Mouse (Mus musculus) heart, postnatal 4 days (tissue): Measurements from ENCODE around the gene Ccdc180. TPM values are rescaled to one million over a fixed set of nuclear protein-coding genes. Genes with fewer than 3 reads are reported as not detected.

ENCODE experiments used
- DNase-seq: peaks from one replicate; pipeline ENCODE4 v3.0.0; 2021
- total RNA-seq, 2 experiments: library from RNA; stranded (reverse); gene quantifications; 2 replicates each; pipeline ENCODE4 v1.2.3; 2021

Gene Ccdc180
- total RNA-seq, 2 experiments from 2014 or later, result 0.05 to 0.09 TPM

DNA sequence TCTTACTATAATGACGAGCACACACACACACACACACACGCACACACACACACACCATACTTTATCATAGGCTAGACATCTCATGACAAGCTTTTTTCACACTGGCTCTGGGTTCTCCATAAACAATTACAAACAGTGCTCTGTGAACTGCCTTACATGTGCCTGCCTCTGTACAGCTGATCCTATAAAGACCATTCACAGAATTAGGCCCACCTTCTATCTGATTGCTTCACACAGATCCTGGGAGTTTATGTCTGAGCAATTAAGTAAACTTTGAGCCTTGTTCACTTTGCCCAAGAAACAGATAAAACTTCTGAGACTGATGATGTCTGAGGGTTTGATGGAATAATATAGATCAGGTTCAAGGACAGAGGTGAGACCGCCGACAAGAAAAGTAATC lies 21.8 kb downstream of the Ccdc180 start:
- DNase-seq, result no peak

DNA sequence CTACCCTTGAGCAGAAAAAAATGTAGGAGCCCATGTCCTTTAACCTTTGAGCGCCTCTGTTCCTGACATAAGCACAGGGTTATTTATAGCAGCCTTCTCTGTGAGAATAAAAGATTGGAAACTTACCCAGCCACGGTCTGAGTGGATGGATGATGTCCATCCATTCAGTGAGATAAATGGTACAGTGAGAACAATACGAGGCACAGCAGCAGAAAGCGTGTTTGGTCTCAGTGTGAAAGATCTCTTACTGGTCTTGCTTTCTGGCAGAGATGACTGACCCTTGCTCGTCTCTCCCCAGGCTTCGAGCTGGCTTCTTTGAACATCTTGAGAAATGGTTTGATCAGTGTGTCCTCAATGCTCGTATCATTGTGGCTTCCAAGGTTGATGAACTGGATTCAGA lies 27.0 kb downstream of the Ccdc180 start:
- DNase-seq, result no peak

DNA sequence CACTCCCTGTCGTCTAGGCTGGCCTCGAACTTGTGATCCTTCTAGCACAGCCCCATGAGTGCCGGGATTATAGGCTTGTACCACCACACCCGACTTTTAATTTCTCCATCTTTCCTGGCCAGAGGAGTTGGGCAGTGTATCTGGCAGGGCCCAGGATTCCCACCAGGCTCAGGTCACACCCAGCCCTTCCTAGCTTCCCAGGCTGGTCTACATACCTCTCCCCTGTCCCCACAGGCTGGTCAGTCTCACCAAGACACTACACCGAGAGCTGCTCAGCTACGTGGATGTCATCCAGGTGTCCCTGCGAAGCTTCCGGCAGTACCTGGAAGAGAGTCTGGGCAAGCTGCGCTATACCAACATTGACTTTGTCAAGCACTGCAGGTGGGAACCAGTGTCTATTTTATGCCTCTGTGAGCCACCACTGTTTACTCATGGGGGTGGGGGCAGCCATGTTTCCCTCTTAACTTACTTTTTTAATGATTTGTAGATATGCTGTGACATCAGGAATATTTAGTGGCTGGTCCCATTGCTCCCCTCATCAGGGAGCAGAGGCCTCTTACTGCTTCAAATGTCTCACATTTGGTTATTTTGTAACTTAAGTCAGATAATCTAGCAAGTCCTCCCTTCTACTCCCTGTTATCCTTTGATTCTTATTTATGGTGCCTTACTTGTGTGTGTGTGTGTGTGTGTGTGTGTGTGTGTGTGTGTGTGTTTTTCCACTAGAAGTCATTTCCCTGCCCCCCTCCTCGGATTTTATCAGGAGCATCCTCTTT lies 31.7 kb downstream of the Ccdc180 start:
- no peak for DNase-seq

DNA sequence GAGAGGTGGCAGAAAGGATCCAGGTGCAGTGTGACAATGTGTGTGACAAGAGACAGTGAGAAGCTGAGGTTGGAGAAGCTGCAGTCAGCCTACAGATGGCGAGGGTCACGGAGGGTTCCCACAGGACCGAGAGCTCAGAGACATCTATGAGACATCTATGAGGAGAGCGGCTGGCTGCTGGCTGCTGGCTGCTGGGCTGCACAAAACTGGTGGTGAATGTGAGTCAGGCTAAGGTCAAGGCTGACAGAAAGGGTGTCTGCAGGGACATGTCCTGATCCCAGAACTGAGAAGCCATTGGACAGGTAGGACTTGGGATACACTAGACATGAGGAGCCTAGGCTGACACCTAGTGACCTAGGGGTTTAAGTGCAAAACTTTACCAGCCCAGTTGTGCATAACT lies 33.9 kb downstream of the Ccdc180 start:
- no peak for DNase-seq

DNA sequence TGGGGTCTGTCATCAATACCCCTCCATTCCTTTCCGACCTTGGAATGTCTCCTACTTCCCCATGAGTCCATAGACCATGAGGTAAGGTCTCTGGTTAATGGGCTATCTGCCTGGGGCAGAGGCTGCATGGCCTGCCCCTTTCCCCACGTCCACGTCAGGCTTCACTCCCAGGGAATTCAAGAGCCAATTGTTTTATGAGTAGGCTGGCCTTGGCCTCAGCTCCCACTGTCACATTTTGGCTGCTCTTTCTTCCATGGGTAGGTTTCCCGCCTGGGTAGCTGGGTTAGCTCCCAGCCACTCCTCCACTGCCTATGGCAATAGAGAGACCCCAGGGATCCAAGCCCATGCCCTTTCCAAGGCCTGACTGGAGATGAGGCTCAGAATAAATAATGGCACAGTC lies 38.5 kb downstream of the Ccdc180 start:
- DNase-seq, result no peak

DNA sequence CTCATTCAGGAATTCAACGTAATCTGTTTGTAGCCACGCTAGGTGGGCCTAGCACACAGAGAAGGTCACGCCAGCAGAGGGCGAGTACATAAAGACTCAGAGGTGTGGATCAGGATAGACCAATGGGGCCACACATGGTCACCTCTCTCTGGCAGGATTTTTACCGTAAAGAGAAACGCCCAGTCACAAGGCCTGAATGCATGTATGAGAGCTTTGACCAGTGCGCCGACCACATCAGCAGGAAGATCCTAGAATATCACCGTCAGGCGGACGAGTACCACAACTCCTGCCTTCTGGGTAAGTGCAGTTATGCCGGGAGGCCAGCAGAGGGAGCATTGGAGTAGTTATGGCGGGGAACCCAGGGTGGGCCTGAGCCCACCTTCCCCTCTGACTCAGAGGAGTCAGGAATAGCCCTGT lies 51.5 kb downstream of the Ccdc180 start:
- peak; percentile 80 for DNase-seq

DNA sequence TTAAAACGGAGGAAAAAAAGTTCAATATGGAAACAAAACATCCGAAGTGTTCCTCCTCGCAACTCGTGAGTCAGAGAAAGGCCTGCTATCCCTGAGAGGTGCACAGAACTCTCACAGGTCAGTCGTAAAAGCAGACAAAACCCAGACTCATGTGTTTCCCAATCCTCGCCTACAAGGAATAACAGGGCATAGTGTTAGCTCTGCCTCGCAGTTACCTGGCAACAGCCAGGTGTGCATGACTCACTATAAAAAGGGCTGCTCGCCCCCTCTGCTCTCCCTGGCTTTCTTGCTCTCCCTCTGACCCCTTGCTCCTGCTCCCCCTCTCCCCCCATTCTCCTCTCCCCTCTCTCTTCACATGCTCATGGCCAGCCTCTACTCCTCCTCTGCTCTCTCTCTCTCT lies 57.6 kb downstream of the Ccdc180 start:
- no peak for DNase-seq

DNA sequence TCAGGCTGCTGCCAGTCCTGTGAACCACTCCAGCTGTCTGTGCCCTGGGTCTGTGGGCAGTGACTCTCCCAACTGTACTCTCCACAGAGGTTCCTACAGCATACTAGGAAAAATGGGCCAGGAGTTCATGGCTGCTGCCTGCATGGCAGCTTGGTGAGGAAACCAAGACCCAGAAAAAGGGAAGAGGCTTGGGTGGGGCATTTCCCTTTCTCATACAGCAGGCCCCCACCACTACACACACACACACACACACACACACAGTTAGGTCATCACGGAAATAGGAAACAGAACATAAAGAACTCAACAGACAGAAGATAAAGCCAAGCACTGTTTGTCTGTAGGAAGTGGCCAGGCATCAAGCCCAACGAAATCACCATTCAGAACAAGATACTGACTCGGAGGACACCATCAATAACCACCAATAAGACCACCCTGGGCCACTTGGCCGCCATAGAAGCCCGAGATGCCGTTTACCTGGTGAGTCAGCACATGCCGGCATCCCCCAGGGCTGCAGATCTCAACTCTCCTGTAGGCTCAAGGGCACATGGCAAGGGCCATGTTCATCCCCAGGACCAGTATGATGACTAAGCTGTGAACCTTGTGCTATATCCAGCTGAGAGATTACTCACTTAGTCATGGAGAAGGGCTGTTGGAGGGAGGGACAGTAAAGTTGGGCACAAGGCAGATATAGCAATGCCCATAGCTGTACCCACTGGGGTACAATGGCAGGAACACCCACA lies 59.2 kb downstream of the Ccdc180 start:
- no peak for DNase-seq

DNA sequence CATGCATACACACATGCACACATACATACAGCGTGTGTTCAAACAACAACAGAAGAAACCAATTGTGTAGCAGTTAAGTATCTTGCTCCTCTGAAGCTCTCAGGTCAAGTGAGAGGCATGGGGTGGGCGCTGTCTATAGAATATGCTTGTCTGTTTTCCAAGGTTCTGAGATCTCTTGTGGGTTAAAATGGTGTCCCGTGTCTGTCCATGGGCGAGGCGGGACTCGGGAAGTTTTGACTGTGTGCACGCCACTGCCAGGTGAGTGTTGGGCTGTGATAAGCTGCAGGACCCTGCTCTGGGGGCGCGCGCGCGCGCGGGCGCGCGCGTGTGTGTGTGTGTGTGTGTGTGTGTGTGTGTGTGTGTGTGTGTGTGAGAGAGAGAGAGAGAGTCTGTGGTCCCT lies 61.7 kb downstream of the Ccdc180 start:
- no peak for DNase-seq

DNA sequence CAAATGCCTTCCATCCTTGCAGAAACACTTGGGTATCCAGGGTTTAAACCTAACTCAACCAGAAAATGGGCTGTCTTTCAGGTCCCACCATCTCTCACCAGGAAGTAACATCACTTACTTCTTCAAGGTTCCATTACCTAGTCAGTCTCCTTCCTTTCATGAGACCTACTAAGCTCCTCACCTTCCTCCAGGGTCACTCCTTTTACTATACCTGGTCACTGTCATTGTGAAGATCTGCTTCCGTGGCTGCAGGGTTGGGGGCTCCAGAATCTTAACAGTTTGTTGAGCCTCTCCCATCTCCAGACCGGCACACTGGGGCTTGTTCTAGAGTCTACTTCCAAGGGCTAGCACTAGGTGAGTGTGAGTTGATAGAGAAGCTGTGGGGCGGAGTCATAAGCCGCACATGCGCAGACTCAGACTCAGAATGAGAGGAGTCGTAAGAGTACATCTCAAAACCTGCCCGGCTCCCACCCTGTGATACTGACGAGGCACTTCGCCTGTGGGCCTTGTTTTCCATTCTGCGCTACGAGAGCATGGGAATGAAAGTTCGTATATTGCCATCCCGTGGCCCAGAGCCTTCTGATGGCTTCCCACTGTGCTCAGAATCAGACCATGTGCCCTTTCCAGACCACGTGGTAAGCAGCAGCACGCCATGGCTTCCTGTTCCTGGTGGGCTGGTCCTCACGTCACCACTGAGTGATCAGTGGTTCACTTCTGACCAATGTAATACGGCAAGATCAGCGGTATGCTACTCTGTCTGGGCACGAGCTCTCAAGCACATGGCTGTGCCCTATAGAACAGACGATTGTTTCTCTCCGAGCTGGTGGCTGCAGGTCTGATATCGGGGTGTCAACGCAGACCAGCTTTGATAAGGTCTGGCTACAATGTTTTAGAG lies 63.2 kb downstream of the Ccdc180 start:
- DNase-seq, result no peak

DNA sequence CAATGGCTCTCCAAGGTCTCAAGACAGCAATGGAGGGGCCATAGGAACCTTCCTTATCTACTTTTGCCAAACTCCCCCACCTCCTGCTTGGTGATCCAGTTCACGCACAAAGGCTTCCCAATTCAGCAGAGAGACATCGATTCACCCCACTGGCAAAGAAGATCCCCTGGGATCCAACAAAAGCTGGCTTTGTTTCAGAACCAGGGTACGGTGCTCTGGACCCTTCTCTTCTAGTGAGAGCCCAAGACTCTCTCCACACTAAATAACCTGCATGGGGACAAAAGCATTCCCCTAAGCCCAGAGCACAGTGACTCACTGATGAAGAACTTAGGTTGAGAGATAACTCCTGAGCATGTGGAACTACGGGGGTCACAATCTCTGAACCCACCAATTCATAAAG lies 65.1 kb downstream of the Ccdc180 start:
- no peak for DNase-seq

DNA sequence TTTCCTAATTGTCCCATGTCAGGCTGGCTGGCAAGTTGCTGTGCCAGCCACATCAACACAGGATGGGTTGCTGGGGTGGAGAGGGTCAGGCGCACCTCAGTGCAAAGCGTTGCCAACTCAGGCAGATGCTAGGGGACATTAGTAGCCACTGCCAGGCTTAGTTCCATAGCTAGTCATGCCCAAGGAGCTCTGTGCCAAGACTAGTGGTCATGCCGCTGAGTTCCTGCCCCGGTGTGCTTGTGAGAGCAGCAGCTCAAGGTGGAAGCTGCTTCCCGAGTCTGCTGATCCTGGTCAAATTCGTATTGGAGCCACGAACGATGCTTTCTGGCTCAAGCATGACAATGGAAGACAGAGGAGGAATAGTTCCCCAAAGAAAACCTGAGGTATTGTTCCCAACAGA lies 66.0 kb downstream of the Ccdc180 start:
- DNase-seq, result no peak

DNA sequence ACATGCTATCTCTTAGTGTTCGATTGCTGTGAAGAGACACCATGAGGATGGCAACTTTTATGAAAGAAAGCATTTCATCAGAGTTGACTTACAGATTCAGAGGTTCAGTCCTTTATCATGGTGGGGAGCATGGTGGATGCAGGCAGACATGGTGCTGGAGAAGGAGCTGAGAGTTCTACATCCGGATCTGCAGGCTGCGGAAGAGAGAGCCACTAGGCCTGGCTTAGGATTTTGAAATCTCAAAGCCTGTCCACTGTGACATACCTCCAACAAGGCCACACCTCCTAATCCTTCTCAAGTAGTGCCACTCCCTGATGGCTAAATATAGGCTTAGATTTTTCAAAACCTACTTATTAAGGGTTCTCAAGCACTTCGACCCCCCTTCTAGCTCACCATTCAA lies 66.6 kb downstream of the Ccdc180 start:
- no peak for DNase-seq

DNA sequence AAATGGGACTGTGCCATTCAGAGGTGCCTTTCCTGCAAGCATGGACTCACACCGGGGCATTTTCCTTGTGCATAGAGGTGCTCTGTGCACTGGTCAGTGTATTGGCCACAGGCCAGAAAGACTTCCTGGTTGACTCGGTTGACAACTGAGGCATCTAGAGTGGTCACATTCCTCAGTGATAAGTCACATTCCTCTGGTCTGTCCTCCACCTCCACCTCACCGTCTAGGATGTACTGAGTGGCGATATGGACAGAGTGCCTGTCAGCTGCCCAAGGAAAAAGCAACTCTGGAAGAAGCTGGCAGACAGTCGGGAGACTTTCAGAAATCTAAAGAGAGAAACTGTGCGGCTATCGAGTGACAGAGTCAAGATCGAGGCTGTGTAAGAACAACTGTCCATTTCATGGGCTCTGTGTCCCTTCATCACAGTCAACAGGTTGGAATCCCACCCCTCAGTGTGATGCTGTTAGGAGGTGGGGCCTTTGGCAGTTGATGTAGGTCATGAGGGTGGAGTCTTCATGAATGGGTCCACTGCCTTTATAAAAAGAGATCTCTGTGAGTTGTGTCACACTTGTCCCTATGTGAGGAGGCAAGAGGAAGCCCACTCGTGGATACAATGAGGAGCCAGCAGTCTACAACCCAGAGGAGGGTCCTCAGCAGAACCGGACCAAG lies 74.8 kb downstream of the Ccdc180 start, which contains the start of gene Tdrd7:
TSS of gene Tdrd7 (plus strand) at position 564 of the 669 bp plus-strand sequence.
- peak; percentile 40 for DNase-seq

DNA sequence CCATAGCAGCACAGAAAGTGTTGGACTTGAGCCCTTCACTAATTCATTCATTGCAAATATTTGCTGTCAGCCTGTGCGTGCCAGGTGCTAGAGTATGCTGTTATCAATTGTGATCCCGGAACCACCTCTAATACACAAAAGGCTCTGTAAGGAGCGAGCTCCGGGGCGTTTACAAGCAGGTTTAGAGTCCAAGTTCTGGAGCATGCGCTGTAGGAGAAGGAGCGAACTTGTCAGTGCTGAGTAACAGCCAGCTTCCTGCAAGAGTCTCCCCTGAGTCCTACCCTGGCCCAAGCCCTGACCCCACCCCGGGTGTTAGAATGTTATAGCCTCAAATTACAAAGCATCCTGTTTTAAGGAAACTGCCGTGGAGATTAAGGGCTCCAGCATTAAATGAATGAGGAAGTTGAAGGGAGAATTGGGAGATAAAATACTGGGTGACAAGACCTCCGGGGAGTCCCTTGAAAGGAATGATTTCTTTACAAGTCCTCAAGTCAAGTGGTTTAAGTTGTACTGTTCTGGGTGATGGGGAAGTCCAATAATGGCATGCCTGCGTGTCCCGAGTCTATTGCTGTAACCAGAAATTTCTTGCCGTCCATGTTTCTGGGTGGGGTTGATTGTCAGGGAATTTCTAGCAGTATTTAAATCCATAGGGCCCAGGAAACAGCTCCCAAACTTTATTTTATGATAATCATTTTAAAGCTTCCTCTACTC lies 75.8 kb downstream of the Ccdc180 start:
- peak; percentile 63 for DNase-seq

DNA sequence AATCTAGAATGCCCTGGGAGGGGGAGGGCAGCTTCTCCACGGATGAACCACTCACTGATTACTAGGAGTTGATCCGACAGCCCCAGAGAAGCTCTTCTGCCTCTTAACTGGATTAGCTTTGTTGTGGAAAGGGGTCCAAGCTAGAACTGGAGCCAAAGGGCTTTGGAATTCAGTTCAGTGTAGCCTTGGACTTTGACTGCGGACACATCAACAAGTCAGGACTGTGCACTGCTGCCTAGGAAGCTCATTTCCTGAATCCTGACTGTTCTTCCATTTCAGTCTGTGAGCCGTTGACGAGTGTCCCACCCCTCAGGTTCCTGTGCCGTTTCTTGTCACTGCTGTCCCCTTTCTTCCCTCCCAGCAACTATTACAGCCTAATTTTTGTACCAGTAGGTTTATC lies 76.6 kb downstream of the Ccdc180 start:
- DNase-seq, result no peak

DNA sequence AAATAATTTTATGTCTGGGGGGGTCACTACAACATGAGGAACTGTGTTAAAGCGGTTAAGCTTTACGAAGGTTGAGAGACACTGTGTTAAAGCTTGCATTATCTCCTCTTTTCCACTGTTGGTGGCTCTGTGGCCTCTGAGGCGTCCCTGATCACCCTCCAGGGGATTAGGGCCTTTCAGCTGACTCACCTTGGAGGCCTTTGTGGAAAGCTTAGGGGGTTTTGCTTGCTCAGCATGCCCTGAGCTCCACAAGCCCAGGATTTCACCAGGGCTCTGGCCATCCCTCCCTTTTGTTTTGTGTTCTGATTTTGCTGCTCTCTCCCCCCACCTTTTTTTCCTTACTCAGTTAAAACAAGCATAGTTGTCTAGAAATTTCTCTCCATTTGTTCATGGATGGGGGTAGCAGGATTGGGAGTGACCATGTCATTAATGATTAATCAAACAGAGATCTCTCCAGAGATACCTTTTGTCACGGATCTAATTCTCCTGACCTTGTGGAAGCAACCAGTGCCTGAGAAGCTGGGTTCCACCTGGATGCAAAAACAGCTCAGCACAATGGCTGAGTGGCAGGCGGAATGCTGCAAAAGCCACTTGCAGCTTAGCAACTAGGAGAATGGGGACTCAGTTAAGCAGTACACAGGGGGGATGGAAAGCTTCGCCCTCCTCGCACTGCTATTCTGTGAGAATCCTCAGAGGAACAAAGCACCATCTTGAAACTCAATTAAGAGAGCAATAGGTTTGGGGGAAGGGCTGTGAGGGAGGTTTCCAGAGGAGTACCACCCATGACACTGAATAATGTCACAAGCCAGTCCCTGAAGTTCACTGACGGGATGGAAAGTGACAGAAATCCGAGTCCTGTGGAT lies 77.6 kb downstream of the Ccdc180 start:
- no peak for DNase-seq

DNA sequence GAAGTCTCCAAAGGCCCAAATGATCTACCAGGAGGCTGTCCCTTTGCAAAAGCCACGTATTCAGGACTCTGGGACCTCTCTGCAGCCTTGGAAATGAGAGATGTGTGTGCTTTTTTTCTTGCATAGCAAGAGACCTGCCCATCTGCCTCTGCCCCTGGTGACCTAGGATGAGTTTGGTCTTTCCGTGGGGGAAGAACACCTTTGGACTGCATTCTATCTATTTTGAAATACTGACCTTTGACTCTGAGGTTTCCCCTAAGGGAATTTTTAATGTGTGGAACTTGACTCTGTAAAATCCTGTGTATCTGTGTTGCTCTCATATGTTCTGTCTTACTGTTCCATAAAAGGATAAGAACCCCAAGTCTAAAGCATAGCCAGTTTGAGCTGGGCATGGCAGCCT lies 78.9 kb downstream of the Ccdc180 start:
- no peak for DNase-seq

DNA sequence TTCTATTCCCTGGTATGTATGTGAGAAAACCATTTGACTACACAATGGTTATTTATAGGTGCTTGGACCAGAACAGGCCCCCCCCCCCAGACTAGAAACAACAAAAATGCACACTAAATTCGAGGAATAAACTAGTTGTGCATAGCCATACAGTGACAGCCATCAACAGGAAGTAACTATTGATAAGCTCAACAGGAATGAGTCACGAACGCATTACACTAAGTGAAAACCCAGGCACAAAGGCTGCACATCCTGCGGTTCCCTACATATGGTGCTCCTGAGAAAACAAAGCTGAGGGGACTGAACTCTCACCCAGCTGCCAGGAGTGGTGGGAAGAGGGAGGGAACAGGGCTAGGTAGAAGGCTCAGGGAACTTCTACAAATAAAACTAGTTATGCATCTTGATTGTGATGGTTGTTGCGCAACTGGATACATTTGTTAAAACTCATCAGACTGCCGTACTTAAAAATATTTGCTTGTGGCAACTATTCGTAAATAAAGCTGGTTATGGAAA lies 80.0 kb downstream of the Ccdc180 start:
- DNase-seq, result peak; percentile 16

DNA sequence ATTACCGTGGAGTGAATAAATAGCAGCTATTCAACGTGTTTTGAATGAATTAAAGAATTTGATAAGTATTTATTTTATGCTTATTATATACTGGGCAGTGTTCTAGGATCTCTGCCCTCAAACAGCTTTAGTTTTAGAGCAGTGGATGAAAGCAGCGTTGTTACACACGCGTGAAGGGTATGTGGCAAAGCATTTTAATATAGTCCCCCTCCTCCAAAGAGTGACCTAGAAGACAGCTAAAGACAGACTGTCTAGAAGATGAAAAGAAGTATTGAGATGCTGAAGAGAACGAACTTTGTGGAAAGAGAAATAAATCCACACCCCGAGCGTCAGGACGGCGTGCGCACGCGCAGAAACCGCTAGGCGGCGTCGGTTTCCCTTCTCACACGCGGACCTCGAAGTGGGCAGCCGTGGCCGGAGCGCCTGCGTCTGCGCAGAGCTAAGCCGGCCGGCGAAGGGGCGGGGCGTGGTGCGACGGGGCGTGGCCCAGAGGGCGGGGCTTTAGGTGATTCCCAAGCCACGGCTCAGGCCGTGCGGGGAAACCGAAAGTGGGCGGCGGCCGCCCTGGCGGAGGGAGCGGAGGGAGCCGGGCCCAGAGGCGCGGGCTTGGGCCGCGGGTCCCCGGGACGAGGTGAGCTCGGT lies 81.8 kb downstream of the Ccdc180 start:
- DNase-seq, result peak; percentile 100
